Mouse (Mus musculus) adrenal gland, adult 18-20 months (tissue): ENCODE results near the gene Trim15. TPM values are rescaled to one million over a fixed set of nuclear protein-coding genes. Genes with fewer than 3 reads are reported as not detected.

Source experiments
- DNase-seq, 2 experiments: peaks; one replicate each; pipeline ENCODE4 v3.0.0; 2021 to 2022; ENCODE audit warnings: low spot score in 2 of 2
- total RNA-seq, 2 experiments: library from RNA; stranded (reverse); gene quantifications; 1 replicate in 1 of 2; 2 replicates in 1 of 2; pipeline ENCODE4 v1.2.3; 2021

The Trim15 gene
- total RNA-seq, 2 experiments from 2014 or later: not detected

DNA sequence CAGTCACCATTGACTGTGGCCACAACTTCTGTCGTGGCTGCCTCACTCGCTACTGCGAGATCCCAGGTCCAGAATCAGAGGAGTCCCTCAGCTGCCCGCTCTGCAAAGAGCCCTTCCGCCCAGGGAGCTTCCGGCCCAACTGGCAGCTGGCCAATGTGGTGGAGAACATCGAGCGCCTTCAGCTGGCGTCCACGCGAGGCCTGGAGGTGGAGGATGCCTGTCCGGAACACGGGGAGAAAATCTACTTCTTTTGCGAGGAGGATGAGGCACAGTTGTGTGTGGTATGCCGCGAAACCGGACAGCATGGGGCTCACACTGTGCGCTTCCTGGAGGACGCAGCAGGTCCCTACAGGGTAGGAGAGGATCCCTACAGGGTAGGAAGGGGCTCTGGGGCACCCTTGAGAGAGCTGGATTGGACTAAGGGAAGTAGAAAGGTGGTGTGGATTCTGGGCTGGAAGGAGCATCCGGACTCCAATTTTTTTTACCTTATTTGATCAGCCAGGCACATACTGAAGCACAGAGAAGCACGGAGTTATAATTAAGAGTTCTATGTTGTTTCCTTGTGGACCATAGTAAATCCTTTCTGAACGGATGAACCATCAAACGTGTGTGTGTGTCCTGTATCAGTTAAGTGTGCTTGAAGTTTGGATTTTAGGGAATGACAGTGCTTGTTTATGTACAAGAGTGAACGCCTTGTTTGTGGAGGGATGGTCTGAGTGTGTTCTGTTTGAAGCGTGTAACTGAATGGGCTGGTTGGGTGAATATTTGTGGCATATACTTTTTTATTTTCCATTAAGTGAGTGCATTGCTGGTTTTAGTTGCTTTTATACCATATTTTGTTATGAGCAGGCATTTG lies 3.2 kb upstream of the Trim15 start:
- no peak for DNase-seq

DNA sequence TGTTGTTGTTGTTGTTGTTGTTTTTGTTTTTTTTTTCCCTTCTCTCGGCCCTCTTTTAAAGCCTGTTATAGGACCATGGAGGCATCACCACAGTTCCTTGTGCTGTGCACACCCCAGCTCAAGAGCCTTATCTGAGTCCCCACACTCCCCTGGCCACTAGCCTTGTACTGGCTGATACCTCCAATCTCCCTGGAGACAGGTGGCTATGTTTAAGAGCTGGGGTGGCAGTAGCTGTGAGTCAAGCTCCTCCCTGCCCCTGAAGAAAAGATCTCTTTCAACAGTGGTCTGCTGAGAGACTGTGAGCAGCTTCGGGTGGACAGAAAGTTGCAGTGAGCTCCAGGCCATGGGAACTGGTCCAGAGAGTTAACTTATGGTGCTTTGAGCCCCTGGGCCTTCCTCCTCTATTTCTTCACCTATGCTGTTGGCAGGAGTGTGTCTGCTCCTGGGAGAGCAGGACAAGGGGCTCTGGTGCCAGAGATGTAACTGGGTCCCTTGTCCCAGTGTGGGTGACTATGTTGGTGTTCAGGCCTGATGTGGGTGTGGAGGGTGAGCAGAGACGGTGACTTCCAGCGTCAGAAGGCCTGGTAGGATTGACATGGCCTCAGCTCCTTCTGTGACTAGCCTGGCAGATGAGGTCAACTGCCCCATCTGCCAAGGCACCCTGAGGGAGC lies 2.4 kb upstream of the Trim15 start, which contains the start of gene Trim10:
Gene Trim10 (plus strand): TSS at position 291 of the 671 bp plus-strand sequence.
- no peak for DNase-seq

DNA sequence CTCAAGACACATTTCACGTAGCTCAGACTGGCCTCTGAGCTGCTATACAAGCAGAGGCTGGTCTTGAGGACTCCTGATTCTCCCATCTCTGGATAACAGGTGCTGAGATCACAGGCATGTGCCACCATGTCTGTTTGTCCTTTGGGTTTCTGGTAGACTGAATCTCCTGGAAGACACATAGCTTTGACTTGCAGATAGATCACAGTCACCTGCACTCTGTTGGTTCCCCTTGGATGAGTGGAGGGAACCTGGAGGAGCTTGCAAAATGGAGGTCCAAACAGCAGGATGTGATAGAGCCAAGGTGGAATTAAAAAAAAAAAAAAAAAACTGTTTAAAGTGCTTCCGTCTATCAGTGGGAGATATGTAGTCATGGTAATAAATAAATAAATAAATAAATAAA lies 1.8 kb upstream of the Trim15 start:
- no peak for DNase-seq

DNA sequence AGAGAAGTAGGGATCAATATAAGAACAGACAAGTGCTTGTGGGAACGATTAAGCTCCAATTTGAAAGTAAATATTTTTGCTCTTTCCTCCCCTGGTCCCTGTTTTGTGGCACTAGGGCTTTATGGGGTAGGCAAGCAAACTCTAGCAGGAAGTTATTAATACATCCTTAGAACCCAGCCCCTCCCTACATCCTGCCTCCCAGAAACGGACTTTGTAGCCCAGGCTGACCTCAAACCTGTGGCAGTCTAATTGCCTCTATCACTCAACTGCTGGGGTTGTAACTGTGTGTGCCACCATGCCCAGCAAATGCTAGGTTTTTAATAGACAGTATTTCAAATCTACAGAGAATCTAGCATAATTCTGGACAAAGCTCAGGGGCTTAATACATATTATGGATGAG lies 5.3 kb downstream of the Trim15 start:
- DNase-seq: no peak

DNA sequence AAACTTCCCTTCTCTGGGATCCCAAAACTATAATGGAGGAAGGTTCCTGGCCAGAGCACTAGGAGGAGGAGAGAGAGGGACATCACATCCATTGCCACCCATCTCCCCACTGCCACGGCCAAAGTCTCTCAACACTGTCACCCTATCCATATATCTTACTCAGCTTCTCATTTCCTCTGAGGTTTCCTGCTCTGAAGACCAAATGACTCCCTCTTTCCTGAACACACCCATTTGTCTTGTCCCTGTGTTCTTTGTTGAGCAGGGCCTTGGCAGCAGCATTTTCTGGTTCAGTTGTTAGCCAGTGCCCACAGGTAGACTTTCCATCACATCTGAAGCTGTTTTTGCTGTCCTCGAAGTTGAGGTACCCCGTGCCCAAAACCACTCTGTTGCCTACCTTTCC lies 8.8 kb downstream of the Trim15 start:
- no peak for DNase-seq

DNA sequence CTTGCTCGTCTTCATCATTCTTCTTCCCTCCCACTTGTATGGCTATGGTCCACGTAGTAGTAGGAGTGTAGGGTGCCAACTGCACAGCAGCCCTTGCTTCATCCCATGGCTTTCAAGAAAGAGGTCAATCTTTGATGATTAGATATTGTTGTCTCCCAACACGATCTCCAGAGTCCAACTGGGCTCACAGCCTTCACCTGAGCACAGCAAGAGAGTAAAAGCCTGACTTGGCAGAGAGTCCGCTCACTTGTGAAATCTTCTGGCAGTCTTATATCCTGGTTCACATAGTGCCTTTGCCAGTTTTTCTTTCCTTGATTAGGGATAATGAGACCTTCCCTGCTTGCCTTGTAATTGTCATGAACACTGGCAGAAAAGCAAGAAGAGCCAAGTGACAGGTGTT lies 10.8 kb downstream of the Trim15 start:
- no peak for DNase-seq

DNA sequence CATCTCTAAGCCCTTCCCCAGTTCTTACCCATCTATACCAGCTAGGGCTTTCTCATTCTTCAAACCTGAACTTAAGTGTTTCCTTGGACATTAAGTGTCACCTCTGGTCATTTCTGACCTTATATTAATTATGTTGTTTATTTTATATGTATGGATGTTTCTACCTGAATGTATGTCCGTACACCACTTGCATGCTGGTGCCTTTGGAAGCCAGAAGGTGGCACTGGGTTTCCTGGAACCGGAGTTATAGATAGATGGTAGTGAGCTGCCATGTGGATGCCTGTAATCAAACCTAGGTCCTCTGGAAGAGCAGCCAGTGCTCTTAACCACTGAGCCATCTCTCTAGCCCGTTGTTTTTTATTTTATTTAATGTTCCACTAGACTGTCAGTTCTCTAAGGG lies 11.5 kb downstream of the Trim15 start:
- no peak for DNase-seq

DNA sequence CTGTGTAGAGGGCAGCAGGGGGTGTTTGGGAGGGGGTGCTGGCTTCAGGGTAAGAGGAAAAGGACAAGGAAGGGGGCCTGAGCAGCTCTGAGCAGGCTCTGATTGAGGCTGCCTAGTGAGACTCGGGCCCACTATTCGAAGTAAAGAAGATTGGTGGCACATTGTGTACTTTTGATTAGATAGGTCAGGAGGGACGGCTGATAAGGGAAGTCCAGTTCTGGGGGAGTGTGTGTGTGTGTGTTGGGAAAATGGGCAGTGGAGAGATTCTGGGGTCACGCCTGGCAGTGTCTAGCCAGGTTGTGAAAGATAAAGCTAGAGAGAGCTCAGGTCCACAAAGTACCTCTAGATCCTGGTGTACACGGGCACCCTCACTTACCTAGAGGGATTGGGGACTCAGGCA lies 15.4 kb downstream of the Trim15 start:
- no peak for DNase-seq

DNA sequence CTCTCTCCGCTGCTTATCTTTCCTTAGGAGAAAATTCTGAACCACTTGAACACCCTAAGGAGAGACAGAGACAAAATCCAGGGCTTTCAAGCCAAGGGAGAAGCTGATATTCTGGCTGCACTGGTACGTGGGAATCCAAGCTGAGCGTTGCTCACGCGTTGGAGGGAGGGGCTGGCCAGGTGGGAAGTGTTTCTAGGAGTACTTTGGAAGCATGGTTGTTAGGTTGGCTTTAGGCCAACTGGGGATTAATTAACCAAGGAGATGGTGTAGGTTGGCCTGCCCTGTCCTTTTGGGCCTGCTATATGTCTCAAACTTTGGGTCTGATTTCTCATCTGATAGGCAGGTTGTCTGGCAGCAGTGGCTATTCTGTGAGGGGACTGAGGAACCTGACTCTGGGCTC lies 15.8 kb downstream of the Trim15 start:
- no peak for DNase-seq

DNA sequence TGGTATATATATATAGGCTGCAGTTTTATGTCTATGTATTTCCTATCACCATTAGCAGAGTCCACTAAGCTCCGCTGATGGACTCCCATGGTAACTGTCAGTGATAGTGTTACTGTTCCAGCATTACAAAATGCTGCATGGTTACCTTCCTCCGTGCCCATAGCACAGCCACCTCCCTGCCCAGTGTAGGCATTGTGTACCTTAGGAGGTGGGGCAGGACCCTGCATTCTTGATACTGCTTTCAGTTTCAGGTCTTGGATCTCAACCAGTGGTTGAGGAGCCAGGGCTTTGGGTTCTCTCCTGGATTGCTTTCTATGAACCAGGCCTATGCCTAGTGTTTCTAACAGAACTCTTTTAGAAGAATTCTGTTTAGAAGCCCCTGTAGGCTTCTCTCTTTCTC lies 17.0 kb downstream of the Trim15 start:
- no peak for DNase-seq

DNA sequence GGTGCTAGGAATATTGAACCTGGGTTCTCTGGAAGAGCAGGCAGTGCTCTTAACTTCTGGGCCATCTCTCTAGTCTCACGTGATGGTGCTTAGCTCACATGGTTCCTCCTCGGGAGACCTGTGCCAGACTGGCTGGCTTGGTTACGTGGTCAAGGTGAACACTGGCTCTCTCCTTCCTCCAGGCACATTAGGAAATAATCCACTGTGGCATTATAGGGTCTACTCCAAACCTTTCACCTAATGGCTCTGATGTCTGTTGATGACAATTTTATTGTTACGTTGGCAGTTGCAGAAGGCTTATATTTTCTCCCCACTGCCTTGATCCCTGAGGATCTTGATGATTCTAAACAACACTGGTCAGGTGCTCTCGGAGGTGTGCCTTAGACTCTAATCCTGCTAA lies 18.1 kb downstream of the Trim15 start:
- DNase-seq: no peak

DNA sequence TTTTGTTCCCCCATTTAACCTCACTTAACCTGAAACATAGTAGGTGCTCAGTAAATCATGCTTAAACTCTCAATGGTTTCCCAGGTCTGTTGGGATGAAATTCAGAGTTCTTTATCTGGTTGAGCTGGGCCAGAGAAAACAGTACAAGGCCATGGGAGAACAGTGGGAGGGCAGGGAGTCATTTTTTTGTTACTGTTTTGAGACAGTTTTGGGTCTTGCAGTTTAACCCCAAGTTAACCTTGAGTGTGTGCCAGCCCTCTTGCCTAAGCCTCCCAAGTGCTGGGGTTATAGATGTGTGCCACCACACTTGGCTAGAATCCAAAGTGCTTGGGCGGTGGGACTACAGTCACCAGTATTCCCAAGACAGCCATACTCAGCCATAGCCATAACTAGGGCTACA lies 22.3 kb downstream of the Trim15 start:
- peak; percentile 40 to 41 for DNase-seq

DNA sequence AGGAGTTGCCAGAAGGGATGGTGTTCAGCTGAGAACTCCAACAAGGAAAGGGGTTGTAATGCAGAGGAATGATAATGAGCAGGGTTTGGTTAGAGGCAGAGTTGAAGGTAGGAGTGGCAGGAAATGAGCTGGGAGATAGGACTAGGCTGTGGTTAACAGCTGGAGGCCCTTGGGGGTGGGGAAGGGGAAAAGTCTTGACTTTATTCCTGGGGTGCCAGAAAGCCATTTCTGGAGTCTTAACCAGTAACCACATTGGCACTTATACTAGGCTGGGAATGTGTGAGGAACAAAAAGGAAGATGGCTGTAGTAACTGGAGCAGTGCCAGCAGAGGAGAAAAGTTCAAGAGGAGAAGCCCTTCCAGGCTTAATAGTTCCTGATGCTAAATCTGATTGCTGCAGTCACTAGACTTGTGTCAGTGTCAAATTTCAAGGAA lies 22.7 kb downstream of the Trim15 start:
- DNase-seq: no peak

DNA sequence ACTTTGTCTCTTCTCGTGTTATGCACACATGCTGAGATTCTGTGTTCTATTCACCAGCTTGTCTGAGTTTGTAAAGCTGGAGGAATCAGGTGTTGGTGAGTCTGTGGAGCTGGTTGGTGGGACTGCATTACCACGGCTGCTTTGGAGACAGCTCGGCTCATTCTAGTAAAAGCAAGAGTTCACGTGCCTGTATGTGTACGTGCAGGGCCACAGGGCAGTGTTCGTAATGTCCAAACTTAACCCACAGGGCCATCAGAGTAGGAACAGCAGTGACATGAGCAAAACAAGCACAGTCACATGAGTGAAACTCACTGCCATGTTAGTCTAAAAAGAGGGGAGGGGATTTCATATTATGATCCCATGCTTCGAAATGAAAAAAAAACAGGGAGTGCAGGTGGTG lies 23.3 kb downstream of the Trim15 start:
- no peak for DNase-seq

DNA sequence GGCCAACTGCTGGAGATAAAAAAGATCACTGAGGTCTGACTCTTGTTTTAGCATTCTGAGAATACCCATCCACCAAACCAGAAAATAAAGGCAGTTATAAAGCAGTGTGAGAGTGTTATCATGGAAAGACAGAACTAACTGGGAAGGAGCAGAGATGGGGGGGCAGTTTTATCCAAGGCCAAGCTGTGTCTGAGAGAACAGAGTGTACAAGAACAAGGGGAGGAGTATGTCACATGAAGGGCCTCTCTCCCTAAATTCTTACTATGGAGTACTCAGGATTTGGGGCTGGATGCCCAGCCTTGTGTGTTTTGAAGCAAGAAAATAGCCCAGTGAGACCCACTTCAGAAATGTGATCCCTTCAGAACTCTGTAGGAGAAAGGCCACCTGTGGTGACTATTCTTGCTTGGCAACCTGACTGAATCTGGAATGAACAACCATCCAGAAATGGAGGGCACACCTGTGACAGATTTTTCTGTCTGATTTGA lies 26.0 kb downstream of the Trim15 start:
- DNase-seq: no peak

DNA sequence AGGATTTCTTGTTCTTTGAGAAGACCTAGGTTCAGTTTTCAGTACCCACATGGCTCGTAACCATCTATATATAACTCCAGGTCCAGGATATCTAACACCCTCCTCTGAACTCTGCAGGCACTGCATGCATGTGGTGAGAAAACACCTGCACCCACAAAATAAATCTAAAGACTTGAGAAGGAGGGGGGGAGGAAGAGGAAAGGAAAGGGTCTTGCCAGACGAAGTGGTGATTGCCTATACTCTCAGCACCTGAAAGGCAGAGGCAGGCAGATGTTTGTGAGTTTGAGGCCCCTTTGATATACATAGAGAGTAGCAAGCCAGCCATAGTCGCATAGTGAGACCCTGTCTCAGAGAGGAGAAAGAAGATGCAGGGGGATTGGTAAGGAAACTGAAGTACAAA lies 27.1 kb downstream of the Trim15 start:
- no peak for DNase-seq

DNA sequence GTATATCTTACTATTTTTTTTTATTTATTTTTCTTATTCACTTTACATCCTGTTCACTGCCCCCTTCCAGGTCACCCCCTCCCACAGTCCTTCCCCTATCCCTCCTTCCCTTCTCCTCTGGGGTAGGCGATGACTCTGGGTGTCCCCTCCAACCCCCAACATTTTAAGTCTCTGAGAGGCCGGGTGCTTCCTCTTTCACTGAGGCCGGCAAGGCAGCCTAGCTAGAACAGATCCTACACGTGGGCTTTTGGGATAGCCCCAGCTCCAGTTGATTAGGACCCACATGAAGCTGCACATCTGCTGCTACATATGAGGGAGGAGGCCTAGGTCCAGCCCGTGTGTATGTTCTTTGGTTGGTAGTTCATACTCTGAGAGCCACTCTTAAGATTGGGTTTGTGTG lies 28.0 kb downstream of the Trim15 start:
- no peak for DNase-seq

DNA sequence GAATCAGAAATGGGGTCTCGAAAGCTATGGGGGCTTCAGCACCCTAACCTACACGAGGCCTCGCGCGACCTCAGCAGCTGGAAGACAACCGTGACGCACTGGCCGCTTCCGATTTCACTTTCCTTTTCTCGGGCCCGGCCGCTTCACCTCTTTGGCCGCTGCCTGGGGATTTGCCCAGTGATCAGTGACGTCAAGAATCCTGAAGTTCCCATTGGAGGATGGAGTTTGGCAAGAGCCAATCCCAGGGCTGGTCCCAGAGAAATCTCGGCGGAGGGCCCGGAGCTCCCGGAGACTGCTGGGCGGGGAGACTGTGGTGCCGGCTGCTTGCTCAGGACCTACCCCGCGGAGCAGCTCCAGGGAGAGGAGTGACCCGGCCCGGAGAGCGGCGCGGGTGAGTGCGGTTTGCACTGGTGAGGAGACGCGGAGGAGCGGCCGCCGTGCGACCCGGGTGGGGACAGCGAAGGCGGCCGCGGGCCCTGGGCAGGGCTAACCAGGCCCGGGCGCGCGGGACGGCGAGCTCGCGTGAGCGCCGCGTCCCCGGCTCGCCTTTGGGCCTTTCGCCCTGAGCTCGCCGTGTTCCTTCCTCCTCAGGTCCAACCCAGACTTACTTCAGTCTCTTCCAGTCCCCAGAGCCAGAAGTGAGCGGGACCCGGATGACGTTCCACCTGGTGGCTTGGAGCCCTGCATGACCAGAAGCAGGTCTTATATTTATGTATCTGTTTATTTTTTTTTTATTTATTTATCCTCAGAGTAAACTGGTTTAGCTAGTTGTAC lies 29.9 kb downstream of the Trim15 start, which contains the start of gene Trim26:
Gene Trim26 (plus strand): TSS at position 261 of the 774 bp plus-strand sequence.
- DNase-seq: peak; percentile 91 to 95

DNA sequence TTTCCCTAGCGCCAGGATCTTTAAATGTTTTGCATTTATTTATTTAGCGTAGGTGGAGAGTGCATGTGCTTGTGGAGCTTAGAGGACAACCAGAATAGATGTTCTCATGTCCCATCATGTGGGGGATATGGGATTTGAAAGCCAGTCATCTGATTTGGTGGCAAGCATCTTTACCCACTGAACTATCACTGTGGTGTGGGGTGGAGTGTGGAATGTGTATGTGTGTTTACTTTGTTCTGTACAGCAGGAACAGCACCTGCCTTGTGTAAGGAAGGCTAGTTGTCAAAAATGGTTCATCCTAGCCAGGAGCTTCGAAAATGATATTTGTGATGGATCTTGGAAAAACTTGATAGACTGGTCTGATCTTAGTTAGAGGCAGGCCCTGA lies 30.6 kb downstream of the Trim15 start:
- DNase-seq: no peak

DNA sequence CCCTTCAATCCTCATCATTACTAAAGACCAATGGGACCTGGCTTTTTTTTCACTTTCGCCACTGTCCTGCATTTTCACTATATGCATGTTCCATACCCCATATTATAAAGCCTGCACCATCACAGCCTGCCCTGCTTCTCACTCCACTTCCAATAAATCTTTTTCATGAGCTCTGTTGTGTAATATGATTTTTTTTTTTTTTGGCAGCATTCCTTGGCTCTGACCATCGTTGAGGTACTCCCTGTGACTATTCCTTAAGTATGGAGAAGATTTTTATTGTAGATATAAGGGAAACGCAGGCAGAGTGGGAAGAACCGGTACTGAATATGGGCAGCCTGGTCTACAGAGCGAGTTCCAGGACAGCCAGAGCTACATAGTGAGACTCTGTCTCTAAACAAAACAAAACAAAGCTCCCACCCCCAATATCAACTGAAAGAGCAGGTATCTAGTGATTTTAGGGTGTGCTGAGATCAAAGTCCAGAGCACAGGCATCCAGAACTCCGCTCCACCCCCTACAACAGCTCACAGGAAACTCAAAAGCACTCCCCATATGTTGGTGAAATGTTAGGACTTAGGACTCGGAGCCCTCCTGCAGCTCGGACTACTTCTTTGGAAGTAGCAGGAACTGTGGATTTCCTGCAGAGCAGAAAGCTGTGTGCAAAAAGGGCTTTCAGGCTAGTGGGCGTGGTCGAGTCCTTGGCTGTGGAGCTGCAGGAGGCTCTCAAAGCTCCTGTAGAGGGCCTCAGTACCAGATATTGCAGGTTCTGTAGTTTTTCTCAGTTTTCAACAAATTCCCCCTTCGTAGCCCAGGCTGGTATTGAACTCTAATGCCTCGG lies 31.2 kb downstream of the Trim15 start:
- DNase-seq: peak; percentile 46 to 52

DNA sequence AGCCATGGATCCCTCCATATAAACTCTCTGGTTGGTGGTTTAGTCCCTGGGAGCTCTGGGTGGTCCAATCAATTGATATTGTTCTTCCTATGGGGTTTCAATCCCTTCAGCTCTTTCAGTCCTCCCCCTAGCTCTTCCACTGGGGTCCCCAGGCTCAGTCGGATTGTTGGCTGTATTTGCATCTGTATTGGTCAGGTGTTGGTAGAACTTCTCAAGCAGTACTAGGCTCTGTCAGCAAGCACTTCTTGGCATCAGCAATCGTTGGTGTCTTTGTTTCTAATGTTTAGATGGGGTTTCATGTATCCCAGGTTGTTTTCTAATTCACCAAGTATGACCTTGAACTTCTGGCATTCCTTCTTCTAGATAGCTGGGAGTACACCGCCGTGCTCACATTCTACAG lies 34.3 kb downstream of the Trim15 start:
- DNase-seq: no peak
